Mouse (Mus musculus) stomach, embryonic 14.5 days (tissue): ENCODE results near the gene Nprl3. TPM values are rescaled to one million over a fixed set of nuclear protein-coding genes. Genes with fewer than 3 reads are reported as not detected.
"Not testable (repeated sequence)": the region's sequence is repeated elsewhere in the genome, so short reads cannot be mapped to it uniquely, and the experiment has no call there.

Experiments used
- ATAC-seq: fragments of 200-750 bp; cut with Nextera tagmentation; 2 replicates; pipeline ENCODE4 v1.8.0; 2017; ENCODE audit warnings: low read depth, moderate TSS enrichment; ENCODE audit not compliant: insufficient number of reproducible peaks, insufficient read depth, low FRiP score
- H3K27ac ChIP-seq: fragments of 300-500 bp; sonication (generic); 2 replicates; pipeline ENCODE4 v1.5.1; 2014; ENCODE audit warnings: mild to moderate bottlenecking, low read length, moderate library complexity, mixed read lengths
- H3K27me3 ChIP-seq: fragments of 300-500 bp; sonication (generic); 2 replicates; pipeline ENCODE4 v1.6.1; 2014; ENCODE audit warnings: low read length, control low read depth, mixed read lengths; ENCODE audit not compliant: control insufficient read depth, insufficient read depth
- H3K36me3 ChIP-seq: fragments of 300-500 bp; sonication (generic); 2 replicates; pipeline ENCODE4 v1.6.1; 2014; ENCODE audit warnings: mild to moderate bottlenecking, control low read depth, low read length, moderate library complexity, mixed read lengths; ENCODE audit not compliant: control insufficient read depth, insufficient read depth
- H3K4me1 ChIP-seq: fragments of 300-500 bp; sonication (generic); 2 replicates; pipeline ENCODE4 v1.6.1; 2014; ENCODE audit warnings: low read length, control low read depth, mixed read lengths; ENCODE audit not compliant: control insufficient read depth, insufficient read depth
- H3K4me2 ChIP-seq: fragments of 300-500 bp; sonication (generic); replicated peaks from 2 replicates; pipeline ENCODE4 v1.6.1; 2014; ENCODE audit warnings: low read depth, low read length, control low read depth
- H3K4me3 ChIP-seq: fragments of 300-500 bp; sonication (generic); 2 replicates; pipeline ENCODE4 v1.5.1; 2014; ENCODE audit warnings: low read depth, low read length, control low read depth
- H3K9ac ChIP-seq: fragments of 300-500 bp; sonication (generic); replicated peaks from 2 replicates; pipeline ENCODE4 v1.6.1; 2014; ENCODE audit warnings: low read depth, mild to moderate bottlenecking, control low read depth, low read length, moderate library complexity, mixed read lengths
- H3K9me3 ChIP-seq: fragments of 300-500 bp; sonication (generic); 2 replicates; pipeline ENCODE4 v1.6.1; 2016; ENCODE audit warnings: low read depth, low read length, control low read depth; ENCODE audit not compliant: control insufficient read depth
- WGBS: fragments of 180-500 bp; shearing (Covaris S2); extraction: QIAGEN DNeasy Blood & Tissue Kit; methylation state at CpG from one replicate; pipeline ENCODE4 v1.1.7; 2014; 5-methylcytosine and 5-hydroxymethylcytosine counted together
- polyA plus RNA-seq: library from polyadenylated mRNA; unstranded; fragments of >200 nt; fragmentation: Nextera tagmentation; extraction: Ambion mirVana; gene quantifications from 2 replicates; pipeline ENCODE4 v1.2.1, GENCODE M21; 2014

Nprl3 gene
- polyA plus RNA-seq, 1 experiment from 2014 or later = 41.0 TPM

GRCm38 (mm10) chr11:32215372-32216162 lies 51.9 kb downstream of the Nprl3 start:
- H3K36me3 ChIP-seq = peaks cover 46% of the 10 kb centered on the region
- ATAC-seq = no peak

GRCm38 (mm10) chr11:32210623-32211022 lies 56.9 kb downstream of the Nprl3 start:
- peaks cover 74% of the 10 kb centered on the region for H3K36me3 ChIP-seq
- H3K27ac ChIP-seq = no peak overlapping the region
- peak; percentile 15; the same call in 1 of the 2 replicates for ATAC-seq
- no peak overlapping the region for H3K4me3 ChIP-seq
- H3K4me1 ChIP-seq = peaks cover 5% of the 10 kb centered on the region; the same call in 1 of the 2 replicates
- no peak overlapping the region for H3K4me2 ChIP-seq
- no peak overlapping the region for H3K9ac ChIP-seq
- no peaks in the 10 kb centered on the region for H3K9me3 ChIP-seq
- no peaks in the 10 kb centered on the region for H3K27me3 ChIP-seq
- WGBS = 81% methylated on average over 9 of the region's 9 CpGs

More at GRCm38 (mm10) chr11:32215372-32216162, 51.9 kb downstream of the Nprl3 start:
- no peak overlapping the region for H3K27ac ChIP-seq
- H3K9ac ChIP-seq = no peak overlapping the region
- H3K9me3 ChIP-seq = no peaks in the 10 kb centered on the region
- peaks cover 24% of the 10 kb centered on the region; the same call in 1 of the 2 replicates for H3K4me1 ChIP-seq
- no peak overlapping the region for H3K4me3 ChIP-seq
- H3K4me2 ChIP-seq = no peak overlapping the region
- 89% methylated on average over 18 of the region's 18 CpGs for WGBS
- no peaks in the 10 kb centered on the region for H3K27me3 ChIP-seq

GRCm38 (mm10) chr11:32205058-32205873 lies 62.2 kb downstream of the Nprl3 start, which contains the start of gene Snrnp25:
Snrnp25 (plus strand) TSS chr11:32205415.
- Histone ChIP-seq H3K4me1 (peaks cover 9% of the 10 kb centered on the region; the same call in 1 of the 2 replicates), H3K27me3 (no peaks in the 10 kb centered on the region), H3K9me3 (no peaks in the 10 kb centered on the region), H3K4me3 (peak within 1 kb of the TSS; percentile 66), H3K27ac (no peak within 1 kb of the TSS), H3K9ac (peak within 1 kb of the TSS; percentile 58), H3K4me2 (peak within 1 kb of the TSS; percentile 89), H3K36me3 (peaks cover 29% of the 10 kb centered on the region)
- WGBS = under 1% methylated on average over 52 of the region's 52 CpGs
- ATAC-seq = peak; percentile 100

- H3K27ac ChIP-seq = no peak overlapping the region
- peaks cover 9% of the 10 kb centered on the region; the same call in 1 of the 2 replicates for H3K4me1 ChIP-seq
- no peak for ATAC-seq
- 75% methylated on average over 11 of the region's 11 CpGs for WGBS
- no peaks in the 10 kb centered on the region; the same call in 1 of the 2 replicates for H3K36me3 ChIP-seq
- H3K4me3 ChIP-seq = no peak overlapping the region
- H3K27me3 ChIP-seq = no peaks in the 10 kb centered on the region
- H3K4me2 ChIP-seq = no peak overlapping the region
- H3K9ac ChIP-seq = no peak overlapping the region
- no peaks in the 10 kb centered on the region for H3K9me3 ChIP-seq
Observed at GRCm38 (mm10) chr11:32201922-32202685, 65.4 kb downstream of the Nprl3 start.

- not testable (repeated sequence) for H3K36me3 ChIP-seq, H3K9ac ChIP-seq, H3K27ac ChIP-seq, ATAC-seq, H3K4me3 ChIP-seq, H3K27me3 ChIP-seq, H3K9me3 ChIP-seq, H3K4me2 ChIP-seq, H3K4me1 ChIP-seq
- 58% methylated on average over 1 of the region's 1 CpGs for WGBS
Observed at GRCm38 (mm10) chr11:32200992-32201391, 66.5 kb downstream of the Nprl3 start.

- ATAC-seq = no peak
- no peak within 1 kb of the TSS for H3K4me2 ChIP-seq
- WGBS = 62% methylated on average over 10 of the region's 10 CpGs
- no peaks in the 10 kb centered on the region for H3K36me3 ChIP-seq
- H3K9me3 ChIP-seq = no peaks in the 10 kb centered on the region
- no peak within 1 kb of the TSS for H3K4me3 ChIP-seq
- no peaks in the 10 kb centered on the region for H3K27me3 ChIP-seq
- no peak within 1 kb of the TSS for H3K27ac ChIP-seq
- no peak within 1 kb of the TSS for H3K9ac ChIP-seq
- H3K4me1 ChIP-seq = 0 out of 2 replicates have a peak, but pooled peaks cover 4% of the 10 kb centered on the region
Observed at GRCm38 (mm10) chr11:32200075-32200601, 67.4 kb downstream of the Nprl3 start, which contains the start of gene Il9r. Il9r (minus strand) TSS chr11:32200279.

- Histone ChIP-seq H3K4me1 (no peaks in the 10 kb centered on the region), H3K4me2 (no peak overlapping the region), H3K9me3 (no peaks in the 10 kb centered on the region), H3K27ac (no peak overlapping the region), H3K4me3 (no peak overlapping the region), H3K9ac (no peak overlapping the region), H3K27me3 (no peaks in the 10 kb centered on the region), H3K36me3 (no peaks in the 10 kb centered on the region)
- WGBS = 50% methylated on average over 6 of the region's 6 CpGs
- no peak for ATAC-seq
Observed at GRCm38 (mm10) chr11:32199230-32199629, 68.3 kb downstream of the Nprl3 start.
